Mouse (Mus musculus) liver, postnatal 0 days (tissue): ENCODE measurements around the gene Adam30. TPM values are rescaled to one million over a fixed set of nuclear protein-coding genes. Genes with fewer than 3 reads are reported as not detected.
"Not testable (repeated sequence)": the region's sequence is repeated elsewhere in the genome, so short reads cannot be mapped to it uniquely, and the experiment has no call there.

Experiments
- ATAC-seq: fragments of 200-750 bp; cut with Nextera tagmentation; 2 replicates; pipeline ENCODE4 v1.8.0; 2017; ENCODE audit warnings: mild to moderate bottlenecking, moderate library complexity
- DNase-seq: peaks from one replicate; pipeline ENCODE4 v3.0.0-alpha.2; 2016
- H3K27ac ChIP-seq: fragments of 300-500 bp; sonication (generic); 2 replicates; pipeline ENCODE4 v1.5.1; 2014; ENCODE audit warnings: antibody characterized with exemption, moderate library complexity, mild to moderate bottlenecking, low read depth
- H3K27me3 ChIP-seq: fragments of 300-500 bp; sonication (generic); 2 replicates; pipeline ENCODE4 v1.6.1; 2014; ENCODE audit warnings: low read length, control low read depth, mixed read lengths; ENCODE audit not compliant: insufficient read depth
- H3K36me3 ChIP-seq: fragments of 300-500 bp; sonication (generic); replicated peaks from 2 replicates; pipeline ENCODE4 v1.6.1; 2014; ENCODE audit warnings: mild to moderate bottlenecking, control low read depth, low read length, moderate library complexity, mixed read lengths; ENCODE audit not compliant: insufficient read depth
- H3K4me1 ChIP-seq: fragments of 300-500 bp; sonication (generic); 2 replicates; pipeline ENCODE4 v1.6.1; 2014; ENCODE audit warnings: antibody characterized with exemption, mild to moderate bottlenecking, control low read depth; ENCODE audit not compliant: insufficient read depth
- H3K4me2 ChIP-seq: fragments of 300-500 bp; sonication (generic); 2 replicates; pipeline ENCODE4 v1.6.1; 2014; ENCODE audit warnings: low read depth, mild to moderate bottlenecking, low read length, moderate library complexity, mixed read lengths
- H3K4me3 ChIP-seq: fragments of 300-500 bp; sonication (generic); 2 replicates; pipeline ENCODE4 v1.5.1; 2014; ENCODE audit warnings: low read depth, low read length
- H3K9ac ChIP-seq: fragments of 300-500 bp; sonication (generic); replicated peaks from 2 replicates; pipeline ENCODE4 v1.6.1; 2014; ENCODE audit warnings: mild to moderate bottlenecking, moderate library complexity
- H3K9me3 ChIP-seq: fragments of 300-500 bp; sonication (generic); 2 replicates; pipeline ENCODE4 v1.6.1; 2016; ENCODE audit warnings: mild to moderate bottlenecking, control low read depth, low read length, mixed read lengths
- CTCF ChIP-seq: sonication (generic); IDR thresholded peaks from 2 replicates; pipeline ENCODE4 v1.5.1; 2016; ENCODE audit warnings: antibody characterized with exemption, low read depth
- EP300 ChIP-seq: IDR thresholded peaks from 2 replicates; pipeline ENCODE4 v1.6.1; 2016; ENCODE audit warnings: antibody characterized with exemption, low read depth, mild to moderate bottlenecking
- WGBS: fragments of 180-500 bp; shearing (Covaris S2); extraction: QIAGEN DNeasy Blood & Tissue Kit; methylation state at CpG from one replicate; pipeline ENCODE4 v1.1.7; 2014; ENCODE audit not compliant: insufficient replicate concordance; 5-methylcytosine and 5-hydroxymethylcytosine counted together
- polyA plus RNA-seq: library from polyadenylated mRNA; unstranded; fragments of >200 nt; fragmentation: Nextera tagmentation; extraction: Ambion mirVana; gene quantifications from 2 replicates; pipeline ENCODE4 v1.2.1, GENCODE M21; 2015

Adam30 gene
- not detected in 2 replicates for polyA plus RNA-seq

GRCm38 (mm10) chr3:98160330-98160729 lies at the start of gene Adam30:
Gene Adam30, plus strand, starts transcription at chr3:98160630.
- TF ChIP-seq CTCF: no peak
- TF ChIP-seq EP300: no peak
- ATAC-seq (no peak), DNase-seq (no peak)
- Histone ChIP-seq H3K27me3 (no peaks in the 10 kb centered on the region), H3K36me3 (no peaks in the 10 kb centered on the region), H3K9me3 (no peaks in the 10 kb centered on the region), H3K27ac (no peak within 1 kb of the TSS), H3K4me3 (no peak within 1 kb of the TSS), H3K4me2 (no peak within 1 kb of the TSS), H3K9ac (no peak within 1 kb of the TSS), H3K4me1 (peaks cover 2% of the 10 kb centered on the region)
- WGBS: 88% methylated on average over 17 of the region's 17 CpGs

GRCm38 (mm10) chr3:98118252-98118651 lies 42.2 kb upstream of the Adam30 start:
- no peak for DNase-seq
- Histone ChIP-seq H3K36me3 (peaks cover 57% of the 10 kb centered on the region), H3K27me3 (no peaks in the 10 kb centered on the region), H3K4me3 (no peak overlapping the region), H3K27ac (no peak overlapping the region), H3K9me3 (no peaks in the 10 kb centered on the region), H3K9ac (no peak overlapping the region), H3K4me1 (peaks cover 10% of the 10 kb centered on the region; the same call in 1 of the 2 replicates), H3K4me2 (no peak overlapping the region)
- no peak for ATAC-seq
- WGBS: 88% methylated on average over 3 of the region's 3 CpGs
- no peak for TF ChIP-seq CTCF
- no peak for TF ChIP-seq EP300

- ATAC-seq (0 out of 2 replicates have a peak, but pooled peaks have one; percentile 21), DNase-seq (no peak)
- Histone ChIP-seq H3K4me1 (peaks cover 10% of the 10 kb centered on the region; the same call in 1 of the 2 replicates), H3K9me3 (no peaks in the 10 kb centered on the region), H3K4me3 (no peak overlapping the region), H3K36me3 (peaks cover 60% of the 10 kb centered on the region), H3K27me3 (no peaks in the 10 kb centered on the region), H3K4me2 (no peak overlapping the region), H3K27ac (no peak overlapping the region), H3K9ac (no peak overlapping the region)
- no peak for TF ChIP-seq EP300
- TF ChIP-seq CTCF: no peak
- WGBS: 60% methylated on average over 6 of the region's 6 CpGs
These were observed 41.1 kb upstream of the Adam30 start for GRCm38 (mm10) chr3:98119338-98119737.

DNA sequence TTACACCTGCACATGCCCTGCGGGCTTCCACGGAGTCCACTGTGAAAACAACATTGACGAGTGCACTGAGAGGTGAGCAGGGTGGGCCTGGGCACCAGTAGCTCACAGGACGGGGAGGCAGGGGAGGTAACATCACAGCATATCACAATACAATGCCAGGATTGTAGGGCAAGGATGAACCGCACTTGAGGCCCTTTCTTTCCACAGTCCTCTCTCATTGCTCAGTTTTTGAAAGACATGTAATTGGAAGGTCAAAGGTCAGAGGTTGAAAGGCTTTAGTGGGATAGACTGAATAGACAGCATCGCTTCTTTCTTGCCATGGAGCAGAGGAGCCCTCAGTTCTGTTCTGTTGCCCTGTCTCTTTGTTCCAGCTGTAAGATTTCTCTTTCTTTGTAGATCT lies 39.5 kb upstream of the Adam30 start:
- no peak overlapping the region for H3K4me3 ChIP-seq
- H3K9ac ChIP-seq: no peak overlapping the region
- H3K36me3 ChIP-seq: peaks cover 59% of the 10 kb centered on the region
- no peak for ATAC-seq
- WGBS: 73% methylated on average over 6 of the region's 6 CpGs
- H3K27ac ChIP-seq: no peak overlapping the region
- DNase-seq: no peak
- no peaks in the 10 kb centered on the region for H3K9me3 ChIP-seq
- H3K4me2 ChIP-seq: no peak overlapping the region
- H3K27me3 ChIP-seq: no peaks in the 10 kb centered on the region
- TF ChIP-seq EP300 (no peak), CTCF (no peak)
- peaks cover 10% of the 10 kb centered on the region; the same call in 1 of the 2 replicates for H3K4me1 ChIP-seq

DNA sequence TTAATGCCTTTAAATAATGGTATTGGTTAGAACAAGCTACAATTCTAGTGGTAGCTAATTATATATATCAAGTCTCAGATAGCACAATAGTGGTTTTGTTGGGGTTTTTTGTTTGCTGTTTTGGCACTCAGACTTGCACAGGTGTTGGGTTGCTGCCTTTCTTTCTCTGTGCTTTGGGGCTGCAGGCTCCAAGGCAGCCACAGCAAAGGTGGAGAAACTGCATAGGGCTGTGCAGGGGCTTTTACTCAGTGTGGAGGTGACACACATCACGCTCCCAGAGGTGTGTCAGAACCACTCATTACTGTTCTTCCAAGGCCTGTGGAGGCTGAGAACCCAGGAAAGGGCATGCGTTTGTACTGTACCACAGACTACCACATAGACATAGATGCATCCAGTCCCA lies 32.7 kb upstream of the Adam30 start:
- ATAC-seq (no peak), DNase-seq (no peak)
- Histone ChIP-seq H3K27ac (no peak overlapping the region), H3K9me3 (no peaks in the 10 kb centered on the region), H3K36me3 (peaks cover 64% of the 10 kb centered on the region), H3K4me2 (no peak overlapping the region), H3K4me1 (no peaks in the 10 kb centered on the region), H3K9ac (no peak overlapping the region), H3K4me3 (no peak overlapping the region), H3K27me3 (no peaks in the 10 kb centered on the region)
- no peak for TF ChIP-seq CTCF
- TF ChIP-seq EP300: no peak
- WGBS: 87% methylated on average over 2 of the region's 2 CpGs

DNA sequence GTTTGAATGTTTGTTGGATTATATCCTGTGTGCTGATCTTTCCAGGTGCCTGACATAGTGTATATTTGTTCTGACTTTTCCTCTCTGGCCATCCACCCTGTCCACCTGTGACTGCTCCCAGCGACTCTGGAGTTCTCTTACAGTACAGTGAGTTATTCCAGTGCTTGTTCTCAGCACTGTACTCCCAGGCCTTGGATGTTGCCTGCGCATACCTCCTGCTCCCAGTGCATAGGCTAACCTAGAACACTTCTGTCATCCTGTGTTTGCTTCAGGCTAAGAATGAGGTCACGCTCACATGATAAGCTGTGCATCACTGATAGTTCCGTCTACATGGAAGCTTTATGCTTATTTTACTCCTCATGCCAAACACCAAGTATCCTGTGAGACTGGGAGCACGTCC lies 31.7 kb upstream of the Adam30 start:
- Histone ChIP-seq H3K4me1 (no peaks in the 10 kb centered on the region), H3K9me3 (no peaks in the 10 kb centered on the region), H3K36me3 (peaks cover 57% of the 10 kb centered on the region), H3K4me3 (no peak overlapping the region), H3K27me3 (no peaks in the 10 kb centered on the region), H3K27ac (no peak overlapping the region), H3K9ac (no peak overlapping the region), H3K4me2 (no peak overlapping the region)
- DNase-seq (no peak), ATAC-seq (no peak)
- WGBS: 67% methylated on average over 5 of the region's 5 CpGs
- TF ChIP-seq CTCF: no peak
- TF ChIP-seq EP300: no peak

DNA sequence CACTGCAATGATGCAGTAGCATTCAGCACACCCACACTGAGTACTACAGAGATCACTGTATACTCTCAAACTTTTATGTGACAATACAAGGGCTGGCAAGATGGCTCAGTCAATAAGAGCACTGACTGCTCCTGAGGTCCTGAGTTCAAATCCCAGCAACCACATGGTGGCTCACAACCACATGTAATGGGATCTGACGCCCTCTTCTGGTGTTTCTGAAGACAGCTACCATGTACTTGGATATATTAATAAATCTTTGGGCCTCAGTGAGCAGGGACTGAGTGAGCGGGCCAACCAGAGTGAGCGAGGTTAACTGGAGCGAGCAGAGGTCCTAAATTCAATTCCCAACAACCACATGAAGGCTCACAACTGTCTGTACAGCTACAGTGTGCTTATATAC lies 28.3 kb upstream of the Adam30 start:
- not testable (repeated sequence) for DNase-seq

More for the DNA sequence above, 28.3 kb upstream of the Adam30 start:
- peaks cover 65% of the 10 kb centered on the region for H3K36me3 ChIP-seq
- not testable (repeated sequence) for H3K4me3 ChIP-seq, H3K9me3 ChIP-seq, H3K4me2 ChIP-seq, ATAC-seq, H3K9ac ChIP-seq, H3K4me1 ChIP-seq, H3K27me3 ChIP-seq, H3K27ac ChIP-seq
- WGBS: 91% methylated on average over 4 of the region's 4 CpGs
- TF ChIP-seq CTCF: peak; percentile 24; the same call in 1 of the 2 replicates
